Mouse (Mus musculus): ENCODE results near the gene Rfc3. TPM values are rescaled to one million over a fixed set of nuclear protein-coding genes. Genes with fewer than 3 reads are reported as not detected.
"Not testable (repeated sequence)": the region's sequence is repeated elsewhere in the genome, so short reads cannot be mapped to it uniquely, and the experiment has no call there.

Rfc3 gene
- 167 and 168 TPM in 2 replicates for polyA plus RNA-seq (2014; fragmentation: Nextera tagmentation; extraction: Ambion mirVana)

DNA sequence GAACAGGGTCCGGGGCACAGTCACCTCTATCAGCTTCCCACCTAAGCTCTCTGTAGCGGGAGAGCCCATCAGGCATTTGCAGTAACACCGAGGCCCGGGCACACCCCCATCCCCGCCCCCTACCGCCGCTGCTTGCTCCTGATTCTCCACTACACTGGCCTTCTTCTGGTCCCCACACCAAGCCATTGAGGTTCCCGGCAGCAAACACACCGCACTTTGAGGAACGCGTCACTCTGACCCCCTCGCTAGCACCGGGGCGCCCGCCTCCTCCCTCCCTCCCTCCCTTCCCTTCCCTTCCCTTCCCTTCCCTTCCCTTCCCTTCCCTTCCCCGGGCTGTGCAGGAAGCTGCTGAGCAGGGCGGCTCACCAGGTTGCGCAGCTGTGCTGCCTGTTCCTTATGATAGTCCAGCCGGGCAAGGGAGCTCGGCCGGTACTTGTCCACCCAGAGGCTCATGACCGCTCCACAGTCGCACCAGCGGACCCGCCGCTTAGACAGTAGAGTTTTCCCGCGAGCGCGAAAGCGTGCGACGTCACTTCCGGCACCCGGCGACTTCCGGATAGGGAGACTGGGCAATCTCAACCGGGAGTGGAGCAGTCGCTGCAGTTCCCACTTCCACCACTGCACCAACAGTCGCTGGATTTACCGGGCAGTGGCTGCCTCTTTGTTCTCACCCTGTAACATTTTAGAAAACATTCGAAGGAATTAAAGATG is at the start of gene Rfc3:
Gene Rfc3, minus strand, starts transcription at position 543 of the 711 bp plus-strand sequence.
- Histone ChIP-seq H3K27ac (replicated peaks; ENCODE audit: low read depth, low read length) (peak within 1 kb of the TSS; percentile 76), H3K36me3 (ENCODE audit: control insufficient read depth, insufficient read depth, low read length) (peaks cover 15% of the 10 kb centered on the region), H3K9me3 (ENCODE audit: control insufficient read depth, low read length) (no peaks in the 10 kb centered on the region), H3K9ac (ENCODE audit: low read length) (peak within 1 kb of the TSS; percentile 76), H3K27me3 (ENCODE audit: control insufficient read depth, insufficient read depth, low read length) (no peaks in the 10 kb centered on the region), H3K4me1 (ENCODE audit: control insufficient read depth, insufficient read depth, low read length) (0 out of 2 replicates have a peak, but pooled peaks cover 3% of the 10 kb centered on the region), H3K4me2 (ENCODE audit: low read depth, severe bottlenecking) (peak within 1 kb of the TSS; percentile 55), H3K4me3 (ENCODE audit: low read depth, low read length) (peak within 1 kb of the TSS; percentile 69)
- WGBS, result under 1% methylated on average over 42 of the region's 42 CpGs
- ATAC-seq (ENCODE audit: insufficient number of reproducible peaks, low FRiP score, low TSS enrichment, low read depth) (peak; percentile 97), DNase-seq (ENCODE audit: low spot score) (peak; percentile 99)

DNA sequence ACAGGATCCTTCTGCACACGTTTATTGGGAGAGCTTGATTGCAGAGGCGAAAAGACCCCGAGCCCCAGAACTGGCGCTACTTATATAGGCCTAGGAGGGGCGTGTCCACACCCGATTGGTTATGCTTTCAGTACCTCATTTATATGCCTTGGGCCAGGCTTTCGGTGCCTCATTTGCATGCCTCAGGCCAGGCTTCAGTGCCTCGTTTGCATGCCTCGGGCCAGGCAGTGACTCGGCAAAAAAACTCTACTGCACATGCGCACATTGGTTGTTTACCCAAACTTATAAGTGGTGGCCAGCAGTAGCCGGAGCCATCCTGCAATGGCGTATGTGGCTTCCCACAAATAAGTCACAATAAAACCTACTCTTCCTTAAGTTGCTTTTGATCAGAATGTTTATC is 42.6 kb upstream of the Rfc3 start:
- not testable (repeated sequence) for H3K9ac ChIP-seq (ENCODE audit: low read length); H3K4me2 ChIP-seq (ENCODE audit: low read depth, severe bottlenecking); H3K27me3 ChIP-seq (ENCODE audit: control insufficient read depth, insufficient read depth, low read length); H3K4me1 ChIP-seq (ENCODE audit: control insufficient read depth, insufficient read depth, low read length); DNase-seq (ENCODE audit: low spot score); H3K36me3 ChIP-seq (ENCODE audit: control insufficient read depth, insufficient read depth, low read length); ATAC-seq (ENCODE audit: insufficient number of reproducible peaks, low FRiP score, low TSS enrichment, low read depth); H3K4me3 ChIP-seq (ENCODE audit: low read depth, low read length); H3K9me3 ChIP-seq (ENCODE audit: control insufficient read depth, low read length); H3K27ac ChIP-seq (replicated peaks; ENCODE audit: low read depth, low read length)
- 93% methylated on average over 13 of the region's 13 CpGs for WGBS

DNA sequence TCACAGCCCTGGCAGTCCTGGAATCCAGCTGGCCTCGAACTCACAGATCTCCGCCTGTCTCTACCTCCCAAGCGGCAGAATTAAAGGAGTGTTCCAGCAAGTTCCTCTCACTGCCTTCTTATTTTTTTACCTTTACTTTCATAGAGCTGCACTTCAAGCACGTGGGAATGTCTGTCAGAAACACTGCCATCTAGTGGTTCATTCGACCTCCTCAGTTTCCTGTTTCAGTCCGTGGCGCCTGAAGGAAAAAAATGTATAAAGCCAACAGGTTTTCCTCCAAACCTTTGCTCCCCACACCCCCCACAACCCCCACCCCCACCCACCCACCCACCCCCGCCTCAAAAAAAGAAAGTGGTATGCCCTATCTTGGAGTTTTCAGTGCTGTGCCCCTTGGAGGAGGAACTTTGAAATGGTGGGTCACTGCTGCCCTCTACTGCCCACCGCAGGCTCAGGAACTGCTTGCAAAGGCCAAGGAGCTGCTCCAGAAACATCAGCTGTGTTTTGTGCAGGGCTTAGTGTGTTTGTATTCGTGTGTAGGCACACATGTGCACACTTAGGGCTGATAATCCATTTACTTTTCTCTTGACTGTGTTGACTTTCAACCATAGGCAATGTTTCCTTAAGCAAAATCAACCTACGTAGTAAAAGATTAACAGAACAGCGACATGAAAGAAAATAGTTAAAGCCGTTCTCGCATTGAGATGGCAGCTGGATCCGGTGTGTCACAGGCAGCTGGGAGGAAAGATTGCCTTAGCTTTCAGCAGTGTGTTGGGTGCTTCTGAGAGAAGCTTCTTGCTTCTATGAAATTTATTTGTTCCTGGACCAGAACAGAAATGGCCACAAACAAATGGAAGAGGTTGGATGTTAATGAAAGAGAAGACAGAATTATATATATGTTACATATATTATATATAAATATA is 35.8 kb upstream of the Rfc3 start:
- Histone ChIP-seq H3K4me1 (ENCODE audit: control insufficient read depth, insufficient read depth, low read length) (no peaks in the 10 kb centered on the region), H3K4me3 (ENCODE audit: low read depth, low read length) (no peak overlapping the region), H3K27me3 (ENCODE audit: control insufficient read depth, insufficient read depth, low read length) (no peaks in the 10 kb centered on the region), H3K9ac (ENCODE audit: low read length) (no peak overlapping the region), H3K36me3 (ENCODE audit: control insufficient read depth, insufficient read depth, low read length) (no peaks in the 10 kb centered on the region), H3K9me3 (ENCODE audit: control insufficient read depth, low read length) (no peaks in the 10 kb centered on the region), H3K27ac (replicated peaks; ENCODE audit: low read depth, low read length) (no peak overlapping the region), H3K4me2 (ENCODE audit: low read depth, severe bottlenecking) (no peak overlapping the region)
- ATAC-seq (ENCODE audit: insufficient number of reproducible peaks, low FRiP score, low TSS enrichment, low read depth) (peak; percentile 97), DNase-seq (ENCODE audit: low spot score) (peak; percentile 89)
- WGBS, result 29% methylated on average over 15 of the region's 15 CpGs

DNA sequence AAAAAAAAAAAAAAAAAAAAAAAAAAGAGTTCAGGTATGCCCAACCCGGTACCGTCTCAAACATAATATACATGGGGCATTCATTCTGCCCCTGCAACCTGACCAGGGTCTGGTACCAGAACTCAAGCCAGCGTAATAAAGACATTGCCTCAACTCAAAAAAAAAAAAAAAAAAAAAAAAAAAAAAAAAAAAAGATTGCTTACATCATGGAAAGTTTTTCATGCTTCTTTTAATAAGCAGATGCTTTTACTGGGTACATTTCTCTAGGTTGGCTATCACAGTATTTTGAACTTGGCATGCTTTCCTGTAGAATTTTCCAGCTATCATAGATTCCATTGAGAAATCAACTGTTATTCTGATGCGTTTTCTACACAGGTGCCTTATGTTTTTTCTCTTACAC is 11.2 kb upstream of the Rfc3 start:
- no peak overlapping the region for H3K4me3 ChIP-seq (ENCODE audit: low read depth, low read length)
- 91% methylated on average over 4 of the region's 4 CpGs for WGBS
- no peaks in the 10 kb centered on the region for H3K9me3 ChIP-seq (ENCODE audit: control insufficient read depth, low read length)
- DNase-seq (ENCODE audit: low spot score) (no peak), ATAC-seq (ENCODE audit: insufficient number of reproducible peaks, low FRiP score, low TSS enrichment, low read depth) (no peak)
- no peaks in the 10 kb centered on the region for H3K36me3 ChIP-seq (ENCODE audit: control insufficient read depth, insufficient read depth, low read length)
- no peak overlapping the region for H3K9ac ChIP-seq (ENCODE audit: low read length)
- H3K4me1 ChIP-seq (ENCODE audit: control insufficient read depth, insufficient read depth, low read length), result no peaks in the 10 kb centered on the region
- H3K27ac ChIP-seq (replicated peaks; ENCODE audit: low read depth, low read length), result no peak overlapping the region
- H3K27me3 ChIP-seq (ENCODE audit: control insufficient read depth, insufficient read depth, low read length), result no peaks in the 10 kb centered on the region
- H3K4me2 ChIP-seq (ENCODE audit: low read depth, severe bottlenecking), result no peak overlapping the region

DNA sequence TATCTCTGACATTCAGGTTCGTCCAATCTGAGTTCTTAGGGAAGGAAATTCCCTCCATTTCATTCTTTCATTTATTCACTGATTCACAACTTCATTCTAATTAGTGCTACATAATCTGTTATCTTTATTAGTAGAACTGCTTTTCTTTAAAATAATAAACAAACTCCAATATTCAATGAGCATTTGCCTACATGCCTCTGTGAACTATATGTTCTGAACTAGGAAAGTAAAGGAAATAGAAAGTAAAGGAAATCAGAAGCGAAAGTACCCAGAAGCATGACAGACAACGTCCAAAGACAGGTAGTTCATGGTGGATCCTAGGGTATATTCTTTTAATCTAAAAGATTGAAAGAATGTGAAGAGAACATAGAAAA is 356 bp upstream of the Rfc3 start:
- Histone ChIP-seq H3K27ac (replicated peaks; ENCODE audit: low read depth, low read length) (no peak overlapping the region), H3K36me3 (ENCODE audit: control insufficient read depth, insufficient read depth, low read length) (peaks cover 10% of the 10 kb centered on the region)
- 68% methylated on average over 3 of the region's 3 CpGs for WGBS

DNA sequence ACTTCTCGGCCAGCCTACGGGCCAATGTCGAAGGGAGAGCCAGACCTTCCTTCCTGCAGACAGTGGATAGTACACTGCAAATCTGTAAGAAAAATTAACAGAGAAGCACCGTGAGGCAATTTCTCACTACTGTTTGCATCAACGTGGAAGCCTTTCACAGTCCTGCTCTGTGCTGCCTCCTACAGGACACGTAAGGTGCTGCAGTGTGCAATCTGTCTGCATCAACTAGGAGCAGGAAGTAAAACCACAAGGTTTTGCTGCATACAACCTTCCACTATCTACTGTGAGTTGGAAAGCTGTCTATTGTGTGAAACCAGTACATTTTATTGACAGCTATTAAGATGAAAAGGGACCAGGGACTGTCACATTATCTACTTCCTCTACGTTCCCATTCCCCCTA is 6.2 kb downstream of the Rfc3 start:
- Histone ChIP-seq H3K36me3 (ENCODE audit: control insufficient read depth, insufficient read depth, low read length) (peaks cover 46% of the 10 kb centered on the region), H3K4me2 (ENCODE audit: low read depth, severe bottlenecking) (no peak overlapping the region), H3K9me3 (ENCODE audit: control insufficient read depth, low read length) (peaks cover 3% of the 10 kb centered on the region; the same call in 1 of the 2 replicates), H3K9ac (ENCODE audit: low read length) (no peak overlapping the region), H3K27ac (replicated peaks; ENCODE audit: low read depth, low read length) (no peak overlapping the region), H3K4me3 (ENCODE audit: low read depth, low read length) (no peak overlapping the region), H3K27me3 (ENCODE audit: control insufficient read depth, insufficient read depth, low read length) (no peaks in the 10 kb centered on the region), H3K4me1 (ENCODE audit: control insufficient read depth, insufficient read depth, low read length) (no peaks in the 10 kb centered on the region)
- DNase-seq (ENCODE audit: low spot score), result no peak
- no peak for ATAC-seq (ENCODE audit: insufficient number of reproducible peaks, low FRiP score, low TSS enrichment, low read depth)
- 95% methylated on average over 7 of the region's 7 CpGs for WGBS

More for the DNA sequence above, 356 bp upstream of the Rfc3 start:
- Histone ChIP-seq H3K9ac (ENCODE audit: low read length) (no peak overlapping the region), H3K9me3 (ENCODE audit: control insufficient read depth, low read length) (no peaks in the 10 kb centered on the region), H3K4me1 (ENCODE audit: control insufficient read depth, insufficient read depth, low read length) (0 out of 2 replicates have a peak, but pooled peaks cover 3% of the 10 kb centered on the region), H3K27me3 (ENCODE audit: control insufficient read depth, insufficient read depth, low read length) (no peaks in the 10 kb centered on the region), H3K4me2 (ENCODE audit: low read depth, severe bottlenecking) (no peak overlapping the region), H3K4me3 (ENCODE audit: low read depth, low read length) (peak overlapping the region; percentile 69; the same call in 1 of the 2 replicates)
- no peak for ATAC-seq (ENCODE audit: insufficient number of reproducible peaks, low FRiP score, low TSS enrichment, low read depth)
- DNase-seq (ENCODE audit: low spot score), result no peak

DNA sequence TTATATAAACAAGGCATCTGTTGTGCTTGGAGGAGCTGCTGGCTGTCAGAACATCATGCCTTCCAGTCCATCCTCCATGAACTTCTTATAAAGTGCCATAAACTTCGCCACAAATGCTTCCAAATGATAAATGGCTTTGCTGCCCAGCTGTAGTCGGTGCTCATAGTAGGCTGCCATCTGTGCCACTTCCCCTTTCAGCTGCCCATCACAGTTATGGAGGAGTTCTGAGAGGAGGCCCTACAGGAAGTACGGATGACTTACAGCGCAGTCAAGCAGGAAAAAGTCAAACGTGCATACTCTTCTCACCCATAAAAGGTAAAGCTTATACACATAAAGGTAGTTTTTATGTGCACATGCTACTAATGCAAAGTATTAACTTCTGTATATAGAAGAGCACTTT is 8.2 kb downstream of the Rfc3 start:
- H3K4me1 ChIP-seq (ENCODE audit: control insufficient read depth, insufficient read depth, low read length), result no peaks in the 10 kb centered on the region
- H3K36me3 ChIP-seq (ENCODE audit: control insufficient read depth, insufficient read depth, low read length), result peaks cover 45% of the 10 kb centered on the region
- no peak for DNase-seq (ENCODE audit: low spot score)
- no peak overlapping the region for H3K9ac ChIP-seq (ENCODE audit: low read length)
- 90% methylated on average over 5 of the region's 5 CpGs for WGBS
- no peak for ATAC-seq (ENCODE audit: insufficient number of reproducible peaks, low FRiP score, low TSS enrichment, low read depth)
- H3K9me3 ChIP-seq (ENCODE audit: control insufficient read depth, low read length), result peaks cover 3% of the 10 kb centered on the region; the same call in 1 of the 2 replicates
- H3K4me2 ChIP-seq (ENCODE audit: low read depth, severe bottlenecking), result no peak overlapping the region
- H3K27me3 ChIP-seq (ENCODE audit: control insufficient read depth, insufficient read depth, low read length), result no peaks in the 10 kb centered on the region
- H3K4me3 ChIP-seq (ENCODE audit: low read depth, low read length), result no peak overlapping the region
- no peak overlapping the region for H3K27ac ChIP-seq (replicated peaks; ENCODE audit: low read depth, low read length)

DNA sequence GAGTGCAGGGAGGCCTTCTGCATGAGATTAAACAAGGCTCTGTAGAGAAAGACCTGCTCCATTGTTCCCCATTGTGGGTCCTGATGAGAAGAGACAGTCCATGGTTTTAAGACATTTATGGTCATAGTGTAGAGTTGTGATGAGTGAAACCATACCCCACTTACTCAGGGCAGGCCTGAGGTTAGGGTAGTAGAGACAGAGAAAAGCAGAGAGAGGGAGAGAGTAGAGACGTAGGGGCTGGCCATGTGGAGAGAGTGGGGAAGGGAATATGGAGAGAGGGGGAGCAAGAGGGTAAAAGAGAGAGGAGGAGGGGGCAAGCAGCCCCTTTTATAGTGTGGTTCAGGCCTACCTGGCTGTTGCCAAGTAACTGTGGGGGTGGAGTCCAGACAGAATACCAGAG is 8.9 kb downstream of the Rfc3 start:
- no peak overlapping the region for H3K4me3 ChIP-seq (ENCODE audit: low read depth, low read length)
- H3K27me3 ChIP-seq (ENCODE audit: control insufficient read depth, insufficient read depth, low read length), result no peaks in the 10 kb centered on the region
- DNase-seq (ENCODE audit: low spot score) (no peak), ATAC-seq (ENCODE audit: insufficient number of reproducible peaks, low FRiP score, low TSS enrichment, low read depth) (0 out of 2 replicates have a peak, but pooled peaks have one; percentile 31)
- H3K27ac ChIP-seq (replicated peaks; ENCODE audit: low read depth, low read length), result no peak overlapping the region
- H3K9me3 ChIP-seq (ENCODE audit: control insufficient read depth, low read length), result peaks cover 3% of the 10 kb centered on the region; the same call in 1 of the 2 replicates
- WGBS, result 87% methylated on average over 1 of the region's 1 CpGs
- H3K9ac ChIP-seq (ENCODE audit: low read length), result no peak overlapping the region
- no peak overlapping the region for H3K4me2 ChIP-seq (ENCODE audit: low read depth, severe bottlenecking)
- H3K36me3 ChIP-seq (ENCODE audit: control insufficient read depth, insufficient read depth, low read length), result peaks cover 41% of the 10 kb centered on the region
- H3K4me1 ChIP-seq (ENCODE audit: control insufficient read depth, insufficient read depth, low read length), result no peaks in the 10 kb centered on the region
